Mouse (Mus musculus) large intestine, adult 2 months (tissue): ENCODE results near the gene Lrpap1. TPM values are rescaled to one million over a fixed set of nuclear protein-coding genes. Genes with fewer than 3 reads are reported as not detected.

Experiments used
- DNase-seq: peaks from one replicate; pipeline ENCODE4 v3.0.0-alpha.2; 2012; ENCODE audit warnings: low read depth, low spot score
- WGBS: fragments of 180-500 bp; shearing (Covaris S2); methylation state at CpG from one replicate; pipeline ENCODE4 v1.1.7; 2018; 5-methylcytosine and 5-hydroxymethylcytosine counted together
- polyA plus RNA-seq: library from polyadenylated mRNA; depleted of rRNA; stranded (reverse); fragments of >200 nt; gene quantifications from 2 replicates; pipeline ENCODE4 v1.2.3, GENCODE M21; 2012; rRNA removed

The Lrpap1 gene
- polyA plus RNA-seq, 1 experiment, result 20.5 TPM

- 85% methylated on average over 8 of the region's 8 CpGs for WGBS
Measured at GRCm38 (mm10) chr5:35070314-35070713, 35.3 kb downstream of the Lrpap1 start.

DNA sequence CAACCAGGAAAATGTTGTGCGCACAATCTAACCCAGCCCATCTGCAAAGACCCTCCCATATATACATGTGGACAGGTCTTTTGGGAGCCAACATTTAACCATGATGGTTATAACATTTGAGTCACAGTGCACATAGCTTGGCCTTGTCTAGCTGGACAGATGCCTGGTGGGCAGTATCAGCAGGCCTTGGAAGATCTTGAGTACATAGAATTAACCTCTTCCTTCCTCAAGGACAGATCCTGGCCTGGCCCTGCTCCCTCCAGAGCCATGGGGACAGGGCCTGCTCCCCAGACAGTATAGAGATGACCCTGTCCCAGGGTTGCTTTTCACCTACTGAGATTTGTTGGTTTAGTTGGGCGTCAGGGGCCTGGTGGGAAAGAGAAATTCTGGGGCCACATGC, 35.7 kb downstream of the Lrpap1 start:
- 99% methylated on average over 2 of the region's 2 CpGs for WGBS
- DNase-seq, result no peak

More at GRCm38 (mm10) chr5:35070314-35070713, 35.3 kb downstream of the Lrpap1 start:
- DNase-seq, result no peak

DNA sequence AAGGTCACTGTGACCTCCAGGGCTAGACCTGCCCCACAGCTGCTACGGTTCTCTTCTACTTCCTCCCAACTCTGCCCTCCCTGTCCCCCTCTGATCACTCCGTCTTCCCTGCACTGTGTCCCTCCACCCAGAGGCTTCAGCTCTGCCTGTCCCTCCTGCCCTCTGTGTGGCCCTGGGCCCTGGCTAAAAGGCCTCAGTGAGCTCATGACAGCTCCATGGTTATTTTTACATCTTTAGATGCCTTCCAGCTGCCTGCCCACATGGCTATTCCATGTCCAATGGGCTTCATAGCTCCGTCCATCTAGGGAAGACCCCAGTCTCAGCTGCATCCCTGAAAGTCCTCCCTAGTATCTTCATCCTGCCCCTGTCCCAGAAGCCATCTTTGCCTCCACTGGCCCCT, 45.5 kb downstream of the Lrpap1 start:
- 55% methylated on average over 3 of the region's 3 CpGs for WGBS
- DNase-seq, result no peak

GRCm38 (mm10) chr5:35058216-35058615, 47.4 kb downstream of the Lrpap1 start:
- WGBS, result 40% methylated on average over 1 of the region's 1 CpGs
- DNase-seq, result no peak

- DNase-seq, result no peak
- 11% methylated on average over 4 of the region's 4 CpGs for WGBS
Measured at GRCm38 (mm10) chr5:35057582-35057981, 48.0 kb downstream of the Lrpap1 start.

- under 1% methylated on average over 70 of the region's 74 CpGs for WGBS
- no peak for DNase-seq
Measured at GRCm38 (mm10) chr5:35056604-35057432, 48.7 kb downstream of the Lrpap1 start, which contains the start of gene Dok7. Gene Dok7, plus strand, starts transcription at chr5:35056766.

GRCm38 (mm10) chr5:35055076-35055475, 50.5 kb downstream of the Lrpap1 start:
- no peak for DNase-seq
- 19% methylated on average over 12 of the region's 12 CpGs for WGBS

- no peak for DNase-seq
- WGBS, result 88% methylated on average over 3 of the region's 3 CpGs
Measured at GRCm38 (mm10) chr5:35054628-35055027, 50.9 kb downstream of the Lrpap1 start.

GRCm38 (mm10) chr5:35050541-35050940, 55.0 kb downstream of the Lrpap1 start:
- WGBS, result 73% methylated on average over 5 of the region's 5 CpGs

DNA sequence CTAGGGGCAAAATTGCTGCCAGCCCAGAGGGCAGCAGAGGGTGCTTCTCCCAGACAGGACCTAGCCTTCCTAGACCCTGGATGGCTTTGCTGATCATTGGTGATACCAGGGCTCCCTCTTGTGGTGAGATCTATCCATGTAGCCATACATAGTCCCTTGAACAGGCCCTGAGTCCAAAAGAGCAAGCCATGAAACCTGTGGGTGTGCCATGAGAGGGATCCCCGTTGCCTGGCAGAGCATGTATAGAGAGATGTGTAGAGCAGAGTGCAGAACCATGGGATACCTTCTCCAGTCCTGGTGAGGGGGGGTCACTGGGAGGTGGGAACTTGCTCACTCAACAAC, 62.5 kb downstream of the Lrpap1 start:
- DNase-seq, result peak; percentile 72
- 0% methylated on average over 1 of the region's 1 CpGs for WGBS

More at GRCm38 (mm10) chr5:35050541-35050940, 55.0 kb downstream of the Lrpap1 start:
- no peak for DNase-seq

DNA sequence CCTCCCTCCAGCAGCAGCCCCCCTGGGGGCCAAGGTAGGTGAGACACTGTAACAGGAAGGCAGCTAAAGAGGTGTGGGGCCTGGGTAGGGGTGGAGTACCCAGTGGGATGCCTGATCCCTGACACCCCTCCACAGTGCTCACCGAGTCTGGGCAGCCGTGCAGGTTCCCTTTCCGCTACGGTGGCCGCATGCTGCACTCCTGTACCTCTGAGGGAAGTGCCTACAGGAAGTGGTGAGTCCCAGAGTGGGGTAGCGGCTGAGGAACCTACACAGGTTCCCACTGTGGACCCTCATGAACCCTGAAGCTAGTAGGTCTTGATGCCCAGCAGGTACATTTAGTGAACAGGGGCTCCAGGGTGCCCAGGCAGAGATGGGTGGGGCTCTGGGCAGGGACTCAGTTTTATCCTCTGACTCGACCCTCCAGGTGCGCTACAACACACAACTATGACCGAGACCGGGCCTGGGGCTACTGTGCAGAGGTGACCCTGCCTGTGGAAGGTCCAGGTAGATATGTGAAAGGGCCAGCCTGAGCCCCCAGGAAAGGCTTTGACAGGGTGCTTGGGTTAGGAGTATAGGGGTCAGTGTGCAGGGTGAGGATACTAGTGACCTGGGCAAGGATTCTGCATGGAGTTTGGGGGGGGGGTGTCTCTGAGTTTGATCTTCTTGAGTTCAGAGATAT, 63.0 kb downstream of the Lrpap1 start:
- DNase-seq, result no peak
- 35% methylated on average over 10 of the region's 10 CpGs for WGBS

Other genes with a start within 250 kb of the Lrpap1 start
- gene Msantd1, start 197.8 kb downstream of the Lrpap1 start, polyA plus RNA-seq, result 2.0 and 2.7 TPM in 2 replicates
- 7.5 and 8.8 TPM in 2 replicates for gene Rgs12, start 156.3 kb downstream of the Lrpap1 start, polyA plus RNA-seq
- gene Hgfac, start 64.3 kb downstream of the Lrpap1 start, polyA plus RNA-seq, result 85.1 and 89.7 TPM in 2 replicates
- 0.69 and 1.0 TPM in 2 replicates for gene Dok7, start 49.0 kb downstream of the Lrpap1 start, polyA plus RNA-seq
- 0.51 and 0.52 TPM in 2 replicates for gene Adra2c, start 172.6 kb upstream of the Lrpap1 start, polyA plus RNA-seq